Mouse (Mus musculus): Measurements from ENCODE around the gene Slc31a1.

- TF ChIP-seq POLR2A (IDR thresholded peaks at IDR 0.05; ENCODE audit: borderline replicate concordance, extremely low read depth, low read depth, low read length) (no peak), CTCF (IDR thresholded peaks at IDR 0.05; ENCODE audit: insufficient read depth, low read length) (no peak)
Measured at GRCm38 (mm10) chr4:62360805-62361455, 403 bp downstream of the Slc31a1 start.

Measured in lung, adult 2 months (tissue).